Mouse (Mus musculus) ES-E14 (cell line): ENCODE measurements at regions not wholly inside any gene's neighbourhood (a gene's known extent, or its start where the extent isn't known, plus 50 kb on each side); places are given as distances from the start of the nearest gene placed in this dataset.

Experiments
- DNase-seq: peaks from one replicate; pipeline ENCODE4 v3.0.0-alpha.2; 2013; ENCODE audit warnings: low read depth, low spot score
- H3K27ac ChIP-seq: 2 replicates; pipeline ENCODE4 v1.5.1; 2012; ENCODE audit warnings: low read depth, mild to moderate bottlenecking, low read length, moderate library complexity, mixed read lengths; ENCODE audit not compliant: poor library complexity, insufficient read depth, severe bottlenecking
- H3K36me3 ChIP-seq: 2 replicates; pipeline ENCODE4 v1.6.1; 2012; ENCODE audit warnings: mild to moderate bottlenecking, low read length, moderate library complexity, mixed read lengths; ENCODE audit not compliant: control insufficient read depth, poor library complexity, insufficient read depth, severe bottlenecking
- H3K4me1 ChIP-seq, 2 experiments: fragments of 150-350 bp in 1 of 2; sonication (generic) in 1 of 2; 2 replicates each; pipeline ENCODE4 v1.6.1; 2012; ENCODE audit warnings: low read length in 2 of 2, mild to moderate bottlenecking in 1 of 2, mixed read lengths in 1 of 2; ENCODE audit not compliant: control insufficient read depth in 2 of 2, insufficient read depth in 2 of 2, poor library complexity in 1 of 2
- H3K4me3 ChIP-seq, 2 experiments: fragments of 150-350 bp in 1 of 2; sonication (generic) in 1 of 2; 2 replicates each; pipeline ENCODE4 v1.5.1; 2012; ENCODE audit warnings: low read length in 2 of 2, low read depth in 1 of 2, mild to moderate bottlenecking in 1 of 2, mixed read lengths in 1 of 2; ENCODE audit not compliant: insufficient read depth in 1 of 2, poor library complexity in 1 of 2, severe bottlenecking in 1 of 2
- H3K9ac ChIP-seq: 2 replicates; pipeline ENCODE4 v1.6.1; 2012; ENCODE audit warnings: low read depth, mild to moderate bottlenecking, low read length, mixed read lengths; ENCODE audit not compliant: poor library complexity, insufficient read depth, severe bottlenecking
- H3K9me3 ChIP-seq: fragments of 150-350 bp; sonication (generic); 2 replicates; pipeline ENCODE4 v1.6.1; 2012; ENCODE audit warnings: low read depth, mild to moderate bottlenecking, low read length; ENCODE audit not compliant: control insufficient read depth, insufficient read depth
- CHD2 ChIP-seq: IDR thresholded peaks from 2 replicates; pipeline ENCODE4 v1.6.1; 2014; ENCODE audit warnings: mild to moderate bottlenecking, low read depth, low read length, inconsistent platforms
- HCFC1 ChIP-seq: IDR thresholded peaks from 2 replicates; pipeline ENCODE4 v1.6.1; 2012; ENCODE audit warnings: low read length, inconsistent platforms, borderline replicate concordance; ENCODE audit not compliant: insufficient read depth
- MAFK ChIP-seq: IDR thresholded peaks from 2 replicates; pipeline ENCODE4 v1.6.1; 2014; ENCODE audit warnings: mild to moderate bottlenecking, low read depth, low read length, inconsistent platforms; ENCODE audit not compliant: insufficient read depth
- ZC3H11A ChIP-seq: IDR thresholded peaks from 2 replicates; pipeline ENCODE4 v1.6.1; 2012; ENCODE audit warnings: low read depth, mild to moderate bottlenecking, inconsistent platforms, low read length, borderline replicate concordance
- ZNF384 ChIP-seq: IDR thresholded peaks from 2 replicates; pipeline ENCODE4 v1.6.1; 2012; ENCODE audit warnings: low read depth, low read length, inconsistent platforms
- in situ Hi-C, 2 experiments: fragments of 600-800 bp; cut with MboI; formaldehyde crosslinking; loops; one replicate each; pipeline ENCODE4 v1.15.1; 2025; ENCODE audit warnings: low sequenced_read_pairs in 2 of 2, inconsistent platforms in 1 of 2; ENCODE audit not compliant: unreplicated experiment in 2 of 2

DNA sequence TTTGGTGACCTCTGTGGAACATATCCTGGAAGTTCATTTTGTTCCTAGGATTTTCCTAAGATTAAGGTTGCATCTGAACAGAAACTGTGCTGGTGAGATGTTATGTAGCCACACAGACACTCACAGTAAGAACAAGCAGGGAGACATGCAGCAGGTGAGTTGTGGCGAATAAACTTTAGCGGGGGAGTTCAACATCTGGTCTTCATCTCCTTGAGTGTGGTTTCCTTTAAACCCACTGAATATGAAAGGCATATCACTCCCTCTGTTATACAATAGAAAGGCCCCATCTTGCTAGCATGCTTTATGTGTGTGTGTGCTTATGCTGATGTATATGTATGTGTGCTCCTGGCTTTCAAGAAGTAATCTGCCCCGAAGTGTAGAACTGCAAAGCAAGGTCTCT is 387.1 kb upstream of the Sash1 start:
- H3K36me3 ChIP-seq, result no peaks in the 10 kb centered on the region
- H3K27ac ChIP-seq, result no peak overlapping the region
- no peak for TF ChIP-seq ZNF384
- TF ChIP-seq MAFK, result no peak
- H3K9me3 ChIP-seq, result no peaks in the 10 kb centered on the region
- no peak overlapping the region for H3K4me3 ChIP-seq
- DNase-seq, result no peak
- H3K9ac ChIP-seq, result no peak overlapping the region
- peaks cover 0 to 3% of the 10 kb centered on the region in 2 experiments; a peak in 1 of 4 replicates for H3K4me1 ChIP-seq
- in situ Hi-C loops, result no loop called here

DNA sequence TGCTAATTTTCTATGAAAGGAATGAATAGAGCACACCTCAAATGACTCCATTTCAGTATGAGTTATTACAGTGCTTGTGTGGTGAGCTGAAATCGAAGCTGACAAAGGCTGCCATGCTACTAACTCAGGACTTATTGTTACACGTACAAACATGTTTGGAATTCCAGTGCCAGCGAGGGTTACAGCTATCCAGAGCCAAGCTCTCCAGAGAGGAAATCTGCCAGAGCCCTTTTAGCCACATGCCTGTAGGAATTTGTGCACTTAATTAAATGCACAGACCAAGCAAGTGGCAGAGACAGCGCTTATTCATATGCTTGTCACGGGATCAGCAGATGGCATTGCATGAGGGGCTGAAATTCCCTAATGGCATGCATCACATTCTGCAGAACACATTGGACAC is 386.4 kb upstream of the Sash1 start:
- Histone ChIP-seq H3K4me3 (no peak overlapping the region), H3K9me3 (no peaks in the 10 kb centered on the region), H3K27ac (no peak overlapping the region), H3K9ac (no peak overlapping the region), H3K4me1 (peaks cover 0 to 3% of the 10 kb centered on the region in 2 experiments; a peak in 1 of 4 replicates), H3K36me3 (no peaks in the 10 kb centered on the region)
- in situ Hi-C loops, result no loop called here
- no peak for DNase-seq
- TF ChIP-seq ZC3H11A, result no peak
- no peak for TF ChIP-seq ZNF384
- no peak for TF ChIP-seq MAFK
- TF ChIP-seq HCFC1, result no peak
- no peak for TF ChIP-seq CHD2

DNA sequence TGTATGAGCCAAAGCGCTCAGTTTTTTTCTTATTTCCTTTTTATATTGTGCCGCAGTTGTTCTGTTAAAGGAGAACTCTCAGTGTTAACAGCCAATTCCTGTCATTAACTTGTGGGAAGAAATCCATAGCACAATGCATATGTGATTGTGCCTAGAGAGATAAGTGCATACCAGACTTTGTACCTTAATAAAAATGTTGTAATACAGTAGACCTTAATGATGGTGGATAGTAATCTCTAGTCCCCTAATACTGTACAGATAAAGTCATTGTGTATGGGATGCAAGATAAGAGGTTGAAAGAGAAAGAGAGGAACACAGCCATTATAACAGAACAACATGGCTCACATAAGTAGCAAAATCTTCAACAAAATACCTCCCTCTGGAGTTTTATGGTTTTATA is 379.7 kb upstream of the Sash1 start:
- no peak for DNase-seq
- H3K27ac ChIP-seq, result no peak overlapping the region
- TF ChIP-seq HCFC1, result no peak
- no peak for TF ChIP-seq MAFK
- no peak for TF ChIP-seq CHD2
- no peak for TF ChIP-seq ZNF384
- TF ChIP-seq ZC3H11A, result no peak
- H3K4me3 ChIP-seq, result no peak overlapping the region
- no peaks in the 10 kb centered on the region for H3K9me3 ChIP-seq
- in situ Hi-C loops, result no loop called here
- no peaks in the 10 kb centered on the region for H3K36me3 ChIP-seq
- no peak overlapping the region for H3K9ac ChIP-seq
- peaks cover 0 to 3% of the 10 kb centered on the region in 2 experiments; a peak in 1 of 4 replicates for H3K4me1 ChIP-seq

DNA sequence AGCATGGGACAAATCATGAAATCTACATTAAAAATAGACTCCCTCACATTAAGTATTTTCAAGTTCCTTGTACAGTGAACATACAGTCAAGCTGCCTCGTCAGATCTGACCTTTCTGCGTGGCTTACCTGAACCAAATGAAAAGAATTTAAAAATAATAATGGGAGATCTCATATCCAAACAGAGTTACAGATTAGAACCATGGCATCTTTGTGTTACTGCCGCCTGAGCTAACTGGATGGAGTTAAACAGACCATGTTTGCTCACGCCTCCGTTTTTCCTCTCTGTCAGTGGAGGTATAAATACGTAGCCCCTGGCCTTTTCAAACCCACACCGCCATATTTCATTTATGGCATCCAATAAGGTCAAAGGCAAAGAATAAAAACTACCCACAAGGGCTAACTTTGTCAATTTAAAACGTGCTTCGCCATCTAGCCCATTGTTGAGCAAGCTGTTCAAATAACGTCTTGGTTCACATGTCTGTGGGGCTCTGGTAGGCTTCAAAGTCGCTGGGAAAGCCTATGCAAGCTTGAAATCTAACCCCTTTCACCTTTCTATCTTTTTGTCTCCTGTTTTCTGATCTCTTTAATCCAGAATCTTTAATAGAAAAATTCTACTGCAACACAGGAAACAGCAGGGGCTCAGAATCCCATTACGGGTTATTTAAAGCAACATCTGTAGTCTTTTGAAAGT is 378.6 kb upstream of the Sash1 start:
- H3K4me3 ChIP-seq, result no peak overlapping the region
- H3K9me3 ChIP-seq, result no peaks in the 10 kb centered on the region
- H3K36me3 ChIP-seq, result no peaks in the 10 kb centered on the region
- no peak overlapping the region for H3K27ac ChIP-seq
- H3K9ac ChIP-seq, result no peak overlapping the region
- TF ChIP-seq MAFK, result no peak
- TF ChIP-seq ZNF384, result no peak
- TF ChIP-seq HCFC1, result no peak
- TF ChIP-seq ZC3H11A, result no peak
- H3K4me1 ChIP-seq, result peaks cover 0 to 3% of the 10 kb centered on the region in 2 experiments; a peak in 1 of 4 replicates
- in situ Hi-C loops, result no loop called here
- no peak for DNase-seq

DNA sequence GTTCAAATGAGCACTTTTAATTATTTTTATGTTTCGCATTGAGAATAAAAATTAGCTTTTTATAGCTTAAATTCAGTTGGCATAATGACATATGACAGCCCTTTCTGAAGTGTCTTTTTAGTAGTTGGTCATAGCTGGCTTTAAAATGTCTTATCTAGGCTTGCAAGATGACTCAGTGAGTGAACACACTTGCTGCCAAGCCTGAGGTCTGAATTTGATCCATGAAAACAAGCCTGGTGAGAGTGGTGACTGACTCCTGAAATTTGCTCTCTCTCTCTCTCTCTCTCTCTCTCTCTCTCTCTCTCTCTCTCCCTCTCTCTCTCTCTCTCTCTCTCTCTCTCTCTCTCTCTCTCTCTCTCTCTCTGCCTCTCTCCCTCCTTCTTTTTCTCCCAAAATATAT is 372.8 kb upstream of the Sash1 start:
- no peak for DNase-seq
- H3K4me3 ChIP-seq, result no peak overlapping the region
- in situ Hi-C loops, result no loop called here
- H3K9me3 ChIP-seq, result no peaks in the 10 kb centered on the region
- TF ChIP-seq HCFC1, result no peak
- no peak for TF ChIP-seq CHD2
- TF ChIP-seq MAFK, result no peak
- TF ChIP-seq ZNF384, result no peak
- no peak for TF ChIP-seq ZC3H11A
- H3K4me1 ChIP-seq, result no peaks in the 10 kb centered on the region
- H3K36me3 ChIP-seq, result no peaks in the 10 kb centered on the region
- no peak overlapping the region for H3K9ac ChIP-seq
- no peak overlapping the region for H3K27ac ChIP-seq
